Mouse (Mus musculus) megakaryocyte, embryonic 14.5 days (primary cell): ENCODE data around the gene Fgfr2.

Source experiments
- FLI1 ChIP-seq: IDR thresholded peaks from 2 replicates; pipeline ENCODE4 v1.6.1; 2012; ENCODE audit warnings: low read length, inconsistent platforms, mixed read lengths
- GATA1 ChIP-seq: IDR thresholded peaks from 3 replicates; pipeline ENCODE4 v1.6.1; 2012; ENCODE audit warnings: mixed read lengths, low read length, inconsistent platforms, borderline replicate concordance

GRCm38 (mm10) chr7:130425991-130426390 is 2697.2 kb downstream of the Fgfr2 start:
- TF ChIP-seq GATA1 = no peak
- no peak for TF ChIP-seq FLI1
